In genomic region chr15:80217476-80217875, GRCm38 (mm10) we compare ENCODE assay signal across 32 mouse cellular contexts. TPM values are rescaled to one million over a fixed set of nuclear protein-coding genes. Genes with fewer than 3 reads are reported as not detected.
DNase-seq lines count a peak whose midpoint lies in the region; TF ChIP-seq lines count a peak whose summit lies in the region.
"Had no signal": no experiment of that assay in that cellular context is flagged by ENCODE, and none has a peak within 500 bp of the region (broad histone marks: within the 10 kb centered on the region; RNA-seq: fewer than 3 reads in every experiment).

No protein-coding gene starts in this region.

- no peak overlapping the region for H3K4me3 ChIP-seq in bone marrow macrophage, adult 2 months (ENCODE audit: insufficient read depth, low read length)
- H3K4me3 ChIP-seq: embryonic facial prominence, embryonic 12.5 days; embryonic facial prominence, embryonic 15.5 days; gastrocnemius, adult 2 months; heart, embryonic 12.5 days; heart, embryonic 15.5 days; hindbrain, embryonic 10.5 days; hindbrain, embryonic 13.5 days; intestine, embryonic 15.5 days had no signal

- TF ChIP-seq CTCF in bone marrow macrophage, adult 2 months (IDR thresholded peaks at IDR 0.05; ENCODE audit: low read depth, low read length): no peak

- peaks cover 35% of the 10 kb centered on the region for H3K4me1 ChIP-seq in bone marrow macrophage, adult 2 months (ENCODE audit: control insufficient read depth, insufficient read depth, low read length)

- peak; percentile 36 for DNase-seq in adrenal gland, adult 2 months
- no peak for DNase-seq in adrenal gland, adult 8-10 months
- DNase-seq in adrenal gland, postnatal 14 days: peak; percentile 59
- DNase-seq in retina, postnatal 1 day: no peak
- DNase-seq in urinary bladder, postnatal 4 days (ENCODE audit: low spot score in 2 of 2): no peak
- DNase-seq: B cell, adult 2 months; cerebellum, adult 11 months; cerebellum, adult 2 months; cerebellum, adult 9-11 months; forebrain, postnatal 0 days; gastrocnemius, adult 2 months; gastrocnemius, postnatal 14 days; heart, adult 18-20 months; heart, postnatal 10 days; heart, postnatal 36 days; kidney, adult 11 months had no signal

- peak overlapping the region; percentile 34; the same call in 1 of the 2 replicates for H3K27ac ChIP-seq in bone marrow macrophage, adult 2 months (ENCODE audit: insufficient read depth, low read depth, low read length)
- H3K27ac ChIP-seq: embryonic facial prominence, embryonic 12.5 days; embryonic facial prominence, embryonic 15.5 days; gastrocnemius, adult 2 months; heart, embryonic 15.5 days; hindbrain, embryonic 10.5 days; hindbrain, embryonic 13.5 days; intestine, embryonic 15.5 days had no signal

- no peak for TF ChIP-seq POLR2A in bone marrow macrophage, adult 2 months (IDR thresholded peaks at IDR 0.05; ENCODE audit: borderline replicate concordance, low read depth, low read length)

RNA-seq across cellular contexts. Expression of gene Mief1, which starts 16.3 kb away (rescaled TPM):
- 10 to 100 TPM; 38.7 to 47.7 TPM for total RNA-seq in adrenal gland, adult 2 months (2021)
- 17.1 and 17.8 TPM in 2 replicates for polyA plus RNA-seq in adrenal gland, adult 2 months (2012; rRNA removed)
- 10 to 100 TPM; 44.4 to 49.4 (median 48.5) TPM for total RNA-seq in adrenal gland, adult 8-10 months (2022)
- total RNA-seq in adrenal gland, postnatal 14 days (2021): 42.3 and 48.6 TPM in 2 replicates
- polyA plus RNA-seq in bone marrow macrophage, adult 2 months (2012; ENCODE audit: insufficient read depth, insufficient read length, missing spikeins): 19.7 and 22.2 TPM in 2 replicates

RNA-seq across cellular contexts. Expression of gene AC140267.1, which starts 18.2 kb away (rescaled TPM):
- 10 to 100 TPM in 1 of 2 experiments, 1 to 10 TPM in 1; 6.8 to 20.2 TPM for total RNA-seq in adrenal gland, adult 2 months (2021)
- polyA plus RNA-seq in adrenal gland, adult 2 months (2012; rRNA removed): not detected in 2 replicates
- 10 to 100 TPM in 3 of 4 experiments, 1 to 10 TPM in 1; 8.7 to 29.0 (median 17.7) TPM for total RNA-seq in adrenal gland, adult 8-10 months (2022)
- total RNA-seq in adrenal gland, postnatal 14 days (2021): 7.2 and 15.4 TPM in 2 replicates
- polyA plus RNA-seq in bone marrow macrophage, adult 2 months (2012; ENCODE audit: insufficient read depth, insufficient read length, missing spikeins): not detected in 2 replicates
- total RNA-seq: CH12.LX; common myeloid progenitor, adult 5-6 weeks; forebrain, postnatal 0 days had no signal
- polyA plus RNA-seq: cerebellum, adult 2 months; embryonic facial prominence, embryonic 15.5 days; forebrain, embryonic 11.5 days; forebrain, embryonic 14.5 days; forebrain, postnatal 0 days; frontal cortex, adult 2 months; G1E; heart, embryonic 15.5 days; hindbrain, embryonic 10.5 days; hindbrain, embryonic 13.5 days; hindbrain, embryonic 16.5 days; intestine, embryonic 15.5 days; Patski had no signal

RNA-seq across cellular contexts. Expression of gene Atf4, which starts 37.5 kb away (rescaled TPM):
- 100 to 1,000 TPM; 144 to 366 TPM for total RNA-seq in adrenal gland, adult 2 months (2021)
- 159 and 166 TPM in 2 replicates for polyA plus RNA-seq in adrenal gland, adult 2 months (2012; rRNA removed)
- total RNA-seq in adrenal gland, adult 8-10 months (2022): 100 to 1,000 TPM; 141 to 245 (median 164) TPM
- total RNA-seq in adrenal gland, postnatal 14 days (2021): 195 TPM in 2 replicates
- polyA plus RNA-seq in bone marrow macrophage, adult 2 months (2012; ENCODE audit: insufficient read depth, insufficient read length, missing spikeins): 122 and 133 TPM in 2 replicates

RNA-seq across cellular contexts. Expression of gene Mgat3, which starts 44.0 kb away (rescaled TPM):
- total RNA-seq in adrenal gland, adult 2 months (2021): 10 to 100 TPM in 1 of 2 experiments, 1 to 10 TPM in 1; 7.6 to 12.4 TPM
- polyA plus RNA-seq in adrenal gland, adult 2 months (2012; rRNA removed): 8.1 and 8.2 TPM in 2 replicates
- total RNA-seq in adrenal gland, adult 8-10 months (2022): 10 to 100 TPM in 3 of 4 experiments, 1 to 10 TPM in 1; 8.5 to 13.0 (median 11.6) TPM
- total RNA-seq in adrenal gland, postnatal 14 days (2021): 6.6 and 7.6 TPM in 2 replicates
- polyA plus RNA-seq in bone marrow macrophage, adult 2 months (2012; ENCODE audit: insufficient read depth, insufficient read length, missing spikeins): not detected in 2 replicates
- total RNA-seq: common myeloid progenitor, adult 5-6 weeks; G1E had no signal
- polyA plus RNA-seq: G1E had no signal

RNA-seq across cellular contexts. Expression of gene Rps19bp1, which starts 46.6 kb away (rescaled TPM):
- total RNA-seq in adrenal gland, adult 2 months (2021): 10 to 100 TPM; 41.8 to 45.8 TPM
- 20.0 and 21.3 TPM in 2 replicates for polyA plus RNA-seq in adrenal gland, adult 2 months (2012; rRNA removed)
- total RNA-seq in adrenal gland, adult 8-10 months (2022): 10 to 100 TPM; 32.7 to 41.0 (median 38.4) TPM
- 34.7 and 35.1 TPM in 2 replicates for total RNA-seq in adrenal gland, postnatal 14 days (2021)
- polyA plus RNA-seq in bone marrow macrophage, adult 2 months (2012; ENCODE audit: insufficient read depth, insufficient read length, missing spikeins): 18.6 and 26.0 TPM in 2 replicates

Comparison
In these comparisons a context has a peak if more than half of its experiments do, and no peak if none do; other contexts are left out.
1. DNase-seq: peak in adrenal gland, adult 2 months (single experiment) and adrenal gland, postnatal 14 days (single experiment); none in adrenal gland, adult 8-10 months (single experiment), retina, postnatal 1 day (single experiment) and urinary bladder, postnatal 4 days (0 of 2).